Comparison of ENCODE assay signal across 8 mouse cellular contexts in the genomic region with DNA sequence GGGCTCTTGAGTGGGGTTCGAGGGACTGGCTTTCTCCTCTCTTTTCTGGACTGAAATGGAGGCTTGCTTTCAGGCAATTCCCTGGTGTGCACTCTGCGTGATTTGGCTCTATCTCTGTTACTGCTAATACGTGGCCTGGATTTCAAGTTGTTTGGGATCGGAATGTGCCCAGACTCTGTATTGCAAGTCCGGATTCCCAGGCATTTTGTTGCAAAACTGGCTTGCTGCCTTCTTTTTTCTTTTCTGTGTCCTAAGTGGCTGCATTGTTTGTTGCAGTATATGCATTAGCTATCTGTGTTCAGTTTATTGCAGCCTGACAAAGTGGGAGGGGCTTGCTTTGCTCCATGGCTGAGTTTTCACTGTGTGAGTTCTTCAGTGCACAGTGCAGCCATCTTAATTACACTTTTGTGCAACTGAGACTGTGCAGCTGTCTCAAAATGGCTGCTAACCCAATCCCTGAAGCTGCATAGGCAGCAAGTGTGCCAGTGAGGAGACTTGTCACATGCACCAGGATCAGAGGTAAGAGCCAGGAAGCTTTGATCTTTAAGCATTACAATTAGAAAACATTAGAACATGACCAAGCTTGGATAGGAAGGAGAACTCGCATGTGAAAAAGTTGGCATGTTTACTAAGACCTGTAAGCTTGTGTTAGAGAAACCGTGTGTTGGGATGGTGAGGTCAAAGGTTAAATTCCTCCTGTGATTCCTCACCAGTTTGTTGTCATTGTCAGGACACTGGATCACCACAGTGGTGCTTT. TPM values are rescaled to one million over a fixed set of nuclear protein-coding genes. Genes with fewer than 3 reads are reported as not detected.
DNase-seq lines count a peak whose midpoint lies in the region; ATAC-seq and TF ChIP-seq lines count a peak whose summit lies in the region.

No protein-coding gene starts in this region.

- DNase-seq in brain, adult 2 months (ENCODE audit: low read depth, low spot score): peak; percentile 97
- DNase-seq in heart, adult 2 months: peak; percentile 82 to 85
- peak; percentile 91 for DNase-seq in kidney, adult 2 months
- peak; percentile 83 for DNase-seq in limb, embryonic 11.5 days (ENCODE audit: low spot score)

- no peak overlapping the region for H3K9ac ChIP-seq in embryonic facial prominence, embryonic 15.5 days
- no peak overlapping the region for H3K9ac ChIP-seq in heart, adult 2 months (ENCODE audit: low read depth, low read length)
- H3K9ac ChIP-seq in limb, embryonic 11.5 days (ENCODE audit: low read length): no peak overlapping the region
- no peak overlapping the region; the same call in 1 of the 2 replicates for H3K9ac ChIP-seq in midbrain, embryonic 12.5 days (replicated peaks)
- no peak overlapping the region for H3K9ac ChIP-seq in stomach, embryonic 14.5 days (replicated peaks; ENCODE audit: low read depth, low read length)

- intact Hi-C loops in heart, adult 2 months (cut with DNase I): loop anchor here (1.0 to 2.0 kb wide), 4 partner anchors 11 to 64 kb away; no protein-coding TSS in a partner anchor

- TF ChIP-seq EP300 in heart, adult 2 months (IDR thresholded peaks at IDR 0.05; ENCODE audit: insufficient read depth, low read depth, low read length): peak; percentile 74

- H3K79me2 ChIP-seq in heart, adult 2 months (replicated peaks; ENCODE audit: control insufficient read depth, insufficient read depth, low read length): peaks cover 2% of the 10 kb centered on the region; the same call in 1 of the 2 replicates

- H3K9me3 ChIP-seq in embryonic facial prominence, embryonic 15.5 days (replicated peaks): no peaks in the 10 kb centered on the region
- H3K9me3 ChIP-seq in limb, embryonic 11.5 days (ENCODE audit: control insufficient read depth, low read length): no peaks in the 10 kb centered on the region
- no peaks in the 10 kb centered on the region for H3K9me3 ChIP-seq in midbrain, embryonic 12.5 days
- H3K9me3 ChIP-seq in stomach, embryonic 14.5 days (ENCODE audit: control insufficient read depth, low read depth, low read length): no peaks in the 10 kb centered on the region

- 13% methylated on average over 7 of the region's 7 CpGs for WGBS in embryonic facial prominence, embryonic 15.5 days
- WGBS in heart, adult 2 months: 8% methylated on average over 7 of the region's 7 CpGs
- 20% methylated on average over 7 of the region's 7 CpGs for WGBS in kidney, adult 2 months
- 28% methylated on average over 7 of the region's 7 CpGs for WGBS in limb, embryonic 11.5 days
- WGBS in midbrain, embryonic 12.5 days: 11% methylated on average over 7 of the region's 7 CpGs
- WGBS in stomach, embryonic 14.5 days: 16% methylated on average over 7 of the region's 7 CpGs

- H3K4me3 ChIP-seq in embryonic facial prominence, embryonic 15.5 days (replicated peaks): peak overlapping the region; percentile 11; the same call in 1 of the 2 replicates
- H3K4me3 ChIP-seq in heart, adult 2 months: peak overlapping the region; percentile 40
- no peak overlapping the region for H3K4me3 ChIP-seq in kidney, adult 2 months (ENCODE audit: insufficient read depth, low read depth, low read length)
- H3K4me3 ChIP-seq in limb, embryonic 11.5 days (ENCODE audit: low read depth, low read length): no peak overlapping the region
- peak overlapping the region; percentile 19 for H3K4me3 ChIP-seq in midbrain, embryonic 12.5 days
- peak overlapping the region; percentile 10; the same call in 1 of the 2 replicates for H3K4me3 ChIP-seq in stomach, embryonic 14.5 days (ENCODE audit: low read depth, low read length)

- no peaks in the 10 kb centered on the region for H3K27me3 ChIP-seq in embryonic facial prominence, embryonic 15.5 days
- H3K27me3 ChIP-seq in heart, adult 2 months (ENCODE audit: control insufficient read depth, insufficient read depth, low read length): no peaks in the 10 kb centered on the region
- no peaks in the 10 kb centered on the region for H3K27me3 ChIP-seq in kidney, adult 2 months (replicated peaks; ENCODE audit: control insufficient read depth, insufficient read depth, low read length)
- no peaks in the 10 kb centered on the region for H3K27me3 ChIP-seq in limb, embryonic 11.5 days (ENCODE audit: control insufficient read depth, insufficient read depth, low read length)
- H3K27me3 ChIP-seq in midbrain, embryonic 12.5 days: no peaks in the 10 kb centered on the region
- no peaks in the 10 kb centered on the region for H3K27me3 ChIP-seq in stomach, embryonic 14.5 days (ENCODE audit: control insufficient read depth, insufficient read depth, low read length)

- H3K4me1 ChIP-seq in embryonic facial prominence, embryonic 15.5 days: peaks cover 17% of the 10 kb centered on the region
- peaks cover 23% of the 10 kb centered on the region for H3K4me1 ChIP-seq in heart, adult 2 months (ENCODE audit: control insufficient read depth, insufficient read depth, low read length)
- H3K4me1 ChIP-seq in kidney, adult 2 months (ENCODE audit: control insufficient read depth, insufficient read depth, low read length): peaks cover 24% of the 10 kb centered on the region
- 0 out of 2 replicates have a peak, but pooled peaks cover 3% of the 10 kb centered on the region for H3K4me1 ChIP-seq in limb, embryonic 11.5 days (ENCODE audit: control insufficient read depth, insufficient read depth, low read length)
- peaks cover 29% of the 10 kb centered on the region for H3K4me1 ChIP-seq in midbrain, embryonic 12.5 days
- peaks cover 12% of the 10 kb centered on the region for H3K4me1 ChIP-seq in stomach, embryonic 14.5 days (ENCODE audit: control insufficient read depth, insufficient read depth, low read length)

- TF ChIP-seq CTCF in heart, adult 2 months (IDR thresholded peaks at IDR 0.05): no peak
- TF ChIP-seq CTCF in kidney, adult 2 months (conservative IDR thresholded peaks at IDR 0.05; ENCODE audit: insufficient read depth, insufficient read length, low read depth, low read length): no peak

- ATAC-seq in CD4-positive, CD25-positive, alpha-beta regulatory T cell, adult 4 months: peak; percentile 19
- ATAC-seq in embryonic facial prominence, embryonic 15.5 days (ENCODE audit: insufficient number of reproducible peaks, low FRiP score, low TSS enrichment, low read depth): peak; percentile 91
- peak; percentile 89 for ATAC-seq in limb, embryonic 11.5 days (ENCODE audit: insufficient number of reproducible peaks, low FRiP score, low TSS enrichment, low read depth)
- ATAC-seq in midbrain, embryonic 12.5 days (ENCODE audit: low FRiP score, low read depth): peak; percentile 91
- peak; percentile 86 for ATAC-seq in stomach, embryonic 14.5 days (ENCODE audit: insufficient number of reproducible peaks, insufficient read depth, low FRiP score, low read depth)

- peak overlapping the region; percentile 75 for H3K27ac ChIP-seq in embryonic facial prominence, embryonic 15.5 days (replicated peaks)
- H3K27ac ChIP-seq in heart, adult 2 months: peak overlapping the region; percentile 88
- H3K27ac ChIP-seq in kidney, adult 2 months (ENCODE audit: insufficient read depth, low read depth, low read length): peak overlapping the region; percentile 71
- H3K27ac ChIP-seq in limb, embryonic 11.5 days (replicated peaks; ENCODE audit: low read depth, low read length): peak overlapping the region; percentile 38; the same call in 1 of the 2 replicates
- H3K27ac ChIP-seq in midbrain, embryonic 12.5 days (replicated peaks): peak overlapping the region; percentile 87
- peak overlapping the region; percentile 78 for H3K27ac ChIP-seq in stomach, embryonic 14.5 days (ENCODE audit: low read length)

- TF ChIP-seq POLR2A in heart, adult 2 months (IDR thresholded peaks at IDR 0.05; ENCODE audit: insufficient read depth, low read depth, low read length): peak; percentile 86
- no peak for TF ChIP-seq POLR2A in kidney, adult 2 months (IDR thresholded peaks at IDR 0.05; ENCODE audit: low read depth, low read length)

- H3K36me3 ChIP-seq in embryonic facial prominence, embryonic 15.5 days: peaks cover 4% of the 10 kb centered on the region
- H3K36me3 ChIP-seq in heart, adult 2 months (ENCODE audit: control insufficient read depth, insufficient read depth, low read length): peaks cover 44% of the 10 kb centered on the region
- H3K36me3 ChIP-seq in kidney, adult 2 months (ENCODE audit: control insufficient read depth, insufficient read depth, low read length): no peaks in the 10 kb centered on the region
- 0 out of 2 replicates have a peak, but pooled peaks cover 4% of the 10 kb centered on the region for H3K36me3 ChIP-seq in limb, embryonic 11.5 days (ENCODE audit: control insufficient read depth, insufficient read depth, low read length)
- H3K36me3 ChIP-seq in midbrain, embryonic 12.5 days: peaks cover 12% of the 10 kb centered on the region; the same call in 1 of the 2 replicates
- peaks cover 7% of the 10 kb centered on the region; the same call in 1 of the 2 replicates for H3K36me3 ChIP-seq in stomach, embryonic 14.5 days (ENCODE audit: control insufficient read depth, insufficient read depth, low read length)

- H3K4me2 ChIP-seq in embryonic facial prominence, embryonic 15.5 days (replicated peaks): peak overlapping the region; percentile 21; the same call in 1 of the 2 replicates
- no peak overlapping the region for H3K4me2 ChIP-seq in limb, embryonic 11.5 days (ENCODE audit: low read depth, severe bottlenecking)
- H3K4me2 ChIP-seq in midbrain, embryonic 12.5 days (replicated peaks): peak overlapping the region; percentile 41
- H3K4me2 ChIP-seq in stomach, embryonic 14.5 days (replicated peaks; ENCODE audit: low read depth, low read length): peak overlapping the region; percentile 23

RNA-seq across cellular contexts. Expression of gene Atf7ip, which starts 26.7 kb away (rescaled TPM):
- 100 to 1,000 TPM in 1 of 2 experiments, 10 to 100 TPM in 1; 96.5 to 115 TPM for polyA plus RNA-seq in CD4-positive, CD25-positive, alpha-beta regulatory T cell, adult 4 months (2017; shearing (Covaris generic))
- 35.5 and 37.5 TPM in 2 replicates for polyA plus RNA-seq in embryonic facial prominence, embryonic 15.5 days (2015; fragmentation: Nextera tagmentation; extraction: Ambion mirVana)
- total RNA-seq in heart, adult 2 months (2021): 10 to 100 TPM; 73.1 to 88.0 TPM
- polyA plus RNA-seq in heart, adult 2 months (2012; rRNA removed): 21.4 and 31.7 TPM in 2 replicates
- 13.4 and 13.9 TPM in 2 replicates for polyA plus RNA-seq in kidney, adult 2 months (2012; rRNA removed)
- 49.8 and 60.1 TPM in 2 replicates for polyA plus RNA-seq in limb, embryonic 11.5 days (2014; fragmentation: Nextera tagmentation; extraction: Ambion mirVana)
- polyA plus RNA-seq in midbrain, embryonic 12.5 days (2016; fragmentation: Nextera tagmentation; extraction: Ambion mirVana): 61.4 TPM in 2 replicates
- 49.9 and 59.3 TPM in 2 replicates for polyA plus RNA-seq in stomach, embryonic 14.5 days (2014; fragmentation: Nextera tagmentation; extraction: Ambion mirVana)

Comparison
In these comparisons a context has a peak if more than half of its experiments do, and no peak if none do; other contexts are left out.
1. ATAC-seq: peak in every context shown above with its lines; median percentile 91 in embryonic facial prominence, embryonic 15.5 days; 91 in midbrain, embryonic 12.5 days; 89 in limb, embryonic 11.5 days; 86 in stomach, embryonic 14.5 days; 19 in CD4-positive, CD25-positive, alpha-beta regulatory T cell, adult 4 months.
2. H3K27ac ChIP-seq: peak in every context shown above with its lines; median percentile 88 in heart, adult 2 months; 87 in midbrain, embryonic 12.5 days; 78 in stomach, embryonic 14.5 days; 75 in embryonic facial prominence, embryonic 15.5 days; 71 in kidney, adult 2 months; 38 in limb, embryonic 11.5 days.
3. H3K4me3 ChIP-seq: peak in embryonic facial prominence, embryonic 15.5 days (single experiment), heart, adult 2 months (single experiment), midbrain, embryonic 12.5 days (single experiment) and stomach, embryonic 14.5 days (single experiment); none in kidney, adult 2 months (single experiment) and limb, embryonic 11.5 days (single experiment).
4. Peak in every context shown above with its lines, with median percentiles within 50 percentile points of each other: DNase-seq.